Mouse (Mus musculus): ENCODE measurements around the gene Zfhx3.

Gene Zfhx3

GRCm38 (mm10) chr8:108923161-108923560, 980.7 kb downstream of the Zfhx3 start:
- DNase-seq (ENCODE audit: low read depth, low spot score) = no peak

DNA sequence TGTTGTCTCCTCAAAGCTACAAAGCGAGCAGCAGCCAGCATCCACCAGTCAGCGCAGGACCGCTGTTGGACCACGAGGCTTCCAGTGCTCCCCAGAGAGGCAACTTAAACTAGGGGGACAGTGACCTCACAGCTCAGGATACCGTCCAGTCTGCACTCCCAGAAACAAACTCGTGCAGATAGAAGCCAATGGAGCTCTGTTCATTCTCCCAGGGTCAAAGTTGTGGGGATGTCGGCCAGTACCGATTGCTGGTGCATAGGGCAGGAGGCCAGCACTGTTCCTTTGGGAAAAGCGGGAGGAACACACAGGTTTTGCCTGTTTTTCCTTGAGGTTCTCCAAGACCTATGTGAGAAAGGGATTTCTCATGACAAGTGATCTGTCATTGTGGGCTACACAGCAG, 982.1 kb downstream of the Zfhx3 start:
- DNase-seq (ENCODE audit: low read depth, low spot score) = no peak

DNA sequence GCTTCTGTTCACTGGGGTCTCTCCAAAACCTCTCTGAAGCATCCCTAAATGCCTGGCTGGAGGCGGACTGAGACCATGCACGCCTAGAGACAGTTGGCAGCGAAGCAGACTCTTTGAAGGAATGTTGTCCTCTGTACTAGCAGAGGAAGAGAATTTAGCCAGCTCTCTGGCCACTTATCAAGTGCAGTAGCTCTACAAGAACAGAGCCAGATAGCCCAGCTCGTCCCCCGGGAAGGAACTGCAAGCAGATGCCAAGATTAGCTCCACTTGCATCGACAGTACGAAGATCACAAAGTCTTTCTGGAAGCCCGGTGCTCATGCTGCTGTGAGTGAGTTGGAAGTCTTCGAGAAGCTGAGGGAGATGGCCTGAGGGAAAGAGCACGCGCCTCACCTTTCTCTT, 983.7 kb downstream of the Zfhx3 start:
- DNase-seq (ENCODE audit: low read depth, low spot score) = no peak

DNA sequence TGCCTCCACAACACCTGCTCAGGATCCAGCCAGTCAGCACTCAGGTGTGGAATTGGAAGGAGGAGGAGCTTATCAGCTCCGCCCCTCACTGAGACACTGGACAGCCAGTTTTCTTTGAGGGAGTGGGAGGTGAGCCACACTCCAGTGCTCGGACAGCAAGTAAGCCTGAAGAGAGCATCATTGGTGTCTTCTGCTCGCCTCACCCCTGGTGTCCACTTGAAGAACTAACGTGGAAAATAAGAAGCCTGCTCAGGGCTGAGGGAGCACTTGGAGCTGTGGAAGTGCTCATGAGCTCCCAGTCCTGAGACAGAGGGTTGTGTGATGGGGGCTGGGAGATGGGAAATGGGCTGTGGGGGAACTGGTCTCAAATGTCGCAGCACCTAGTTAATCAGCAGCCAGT, 988.2 kb downstream of the Zfhx3 start:
- no peak for DNase-seq (ENCODE audit: low read depth, low spot score)

DNA sequence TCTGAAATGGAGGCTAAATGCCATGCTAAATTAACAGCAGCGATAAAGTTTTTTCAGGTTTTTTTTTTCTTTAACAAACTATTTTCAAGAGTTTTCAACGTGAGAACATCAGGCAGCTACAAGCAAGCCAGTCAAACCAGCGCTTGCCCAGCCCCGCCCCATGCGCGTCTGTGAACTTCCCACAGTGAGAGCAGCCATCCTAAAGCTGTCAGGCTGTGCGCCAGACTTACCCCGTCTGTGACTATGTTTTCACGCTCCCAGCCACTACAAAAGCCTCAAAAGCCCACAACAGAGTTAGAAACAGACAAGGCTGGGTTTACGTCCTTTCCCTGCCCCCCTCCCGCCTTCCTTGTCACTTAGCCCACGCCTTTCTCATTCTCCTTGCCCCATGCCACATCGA, 989.4 kb downstream of the Zfhx3 start:
- DNase-seq (ENCODE audit: low read depth, low spot score) = no peak

- no peak for DNase-seq (ENCODE audit: low read depth, low spot score)
Measured at GRCm38 (mm10) chr8:108932729-108933128, 990.3 kb downstream of the Zfhx3 start.

GRCm38 (mm10) chr8:108935834-108936694, 993.6 kb downstream of the Zfhx3 start:
- no peak for DNase-seq (ENCODE audit: low read depth, low spot score)

GRCm38 (mm10) chr8:108936695-108937448, 994.4 kb downstream of the Zfhx3 start:
- DNase-seq (ENCODE audit: low read depth, low spot score) = no peak

GRCm38 (mm10) chr8:108937904-108938455, 995.5 kb downstream of the Zfhx3 start:
- no peak for DNase-seq (ENCODE audit: low read depth, low spot score)

DNA sequence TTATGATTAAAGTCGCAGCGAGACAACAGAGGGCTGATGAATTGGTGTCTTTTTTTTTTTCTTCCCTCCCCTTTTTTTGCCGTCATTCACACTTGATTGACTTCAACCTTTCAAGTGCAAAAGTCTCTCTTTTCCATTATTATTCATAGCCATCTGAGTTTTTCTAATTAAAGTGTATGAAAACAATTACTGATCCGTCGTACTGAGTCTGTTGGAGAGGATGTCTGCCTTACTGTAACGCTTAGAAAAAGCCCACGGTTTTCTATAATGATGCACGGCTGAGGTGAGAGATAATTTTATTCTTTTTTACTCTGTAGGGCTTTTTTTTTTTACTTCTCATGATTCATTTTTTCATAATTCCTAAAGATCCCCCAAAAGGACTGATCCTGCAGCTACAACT, 1000.2 kb downstream of the Zfhx3 start:
- DNase-seq (ENCODE audit: low read depth, low spot score) = no peak

- DNase-seq (ENCODE audit: low read depth, low spot score) = no peak
Measured at GRCm38 (mm10) chr8:108943132-108943531, 1000.7 kb downstream of the Zfhx3 start.

- no peak for DNase-seq (ENCODE audit: low read depth, low spot score)
Measured at GRCm38 (mm10) chr8:108944312-108944711, 1001.9 kb downstream of the Zfhx3 start.

GRCm38 (mm10) chr8:108950311-108950710, 1007.9 kb downstream of the Zfhx3 start:
- DNase-seq (ENCODE audit: low read depth, low spot score) = no peak

DNA sequence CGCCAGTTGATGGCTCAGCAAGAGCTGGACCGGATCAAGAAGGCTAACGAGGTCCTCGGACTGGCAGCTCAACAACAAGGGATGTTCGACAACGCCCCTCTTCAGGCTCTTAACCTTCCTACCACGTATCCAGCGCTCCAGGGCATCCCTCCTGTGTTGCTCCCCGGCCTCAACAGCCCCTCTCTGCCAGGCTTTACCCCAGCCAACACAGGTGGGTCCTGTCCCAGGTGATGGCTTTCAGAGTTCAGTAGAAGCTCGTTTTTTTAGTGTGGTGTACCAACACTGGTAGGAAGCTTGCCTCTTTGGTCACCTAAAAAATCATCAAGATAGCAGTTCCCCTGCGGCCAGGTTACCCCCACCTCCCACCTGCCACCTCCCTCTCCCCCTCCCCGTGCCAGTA, 1009.1 kb downstream of the Zfhx3 start:
- no peak for DNase-seq (ENCODE audit: low read depth, low spot score)

- DNase-seq (ENCODE audit: low read depth, low spot score) = no peak
Measured at GRCm38 (mm10) chr8:108956416-108956815, 1014.0 kb downstream of the Zfhx3 start.

DNA sequence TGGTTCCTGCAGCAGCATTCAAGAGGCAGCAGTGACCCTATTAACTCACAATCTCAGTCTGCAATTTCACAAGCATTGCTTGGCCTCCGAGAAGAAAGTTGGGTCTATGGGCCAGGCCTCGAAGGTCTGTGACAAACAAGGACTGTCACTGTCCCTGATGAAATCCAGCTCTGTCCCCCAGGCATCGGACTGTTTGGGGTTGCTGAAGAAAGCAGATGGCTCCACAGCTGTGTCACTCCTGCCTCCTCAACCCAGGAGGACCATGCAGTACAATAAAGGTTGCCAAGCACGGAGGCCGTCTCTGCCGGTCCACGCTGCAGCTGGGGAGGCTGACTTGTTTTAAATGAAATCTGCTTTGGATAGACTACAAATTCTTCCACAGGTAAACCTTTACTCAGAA, 1020.1 kb downstream of the Zfhx3 start:
- DNase-seq (ENCODE audit: low read depth, low spot score) = no peak

DNA sequence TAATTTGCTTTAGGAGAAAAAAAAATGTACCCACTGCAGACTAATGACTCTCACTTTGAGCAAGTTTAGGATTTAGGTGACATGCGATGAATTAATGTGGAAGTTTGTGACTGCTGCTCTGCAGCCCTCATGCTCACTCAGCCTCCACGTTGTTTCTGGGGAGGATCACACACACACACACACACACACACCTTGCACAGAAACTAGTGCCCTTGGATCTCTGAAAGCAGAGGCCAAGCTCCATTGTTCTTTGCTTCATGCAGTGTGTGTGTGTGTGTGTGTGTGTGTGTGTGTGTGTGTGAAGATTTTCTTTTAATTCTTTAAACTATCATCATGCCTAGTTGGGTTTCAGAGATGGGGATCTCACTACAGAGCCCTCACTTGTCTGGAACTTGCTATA, 1020.7 kb downstream of the Zfhx3 start:
- DNase-seq (ENCODE audit: low read depth, low spot score) = no peak

DNA sequence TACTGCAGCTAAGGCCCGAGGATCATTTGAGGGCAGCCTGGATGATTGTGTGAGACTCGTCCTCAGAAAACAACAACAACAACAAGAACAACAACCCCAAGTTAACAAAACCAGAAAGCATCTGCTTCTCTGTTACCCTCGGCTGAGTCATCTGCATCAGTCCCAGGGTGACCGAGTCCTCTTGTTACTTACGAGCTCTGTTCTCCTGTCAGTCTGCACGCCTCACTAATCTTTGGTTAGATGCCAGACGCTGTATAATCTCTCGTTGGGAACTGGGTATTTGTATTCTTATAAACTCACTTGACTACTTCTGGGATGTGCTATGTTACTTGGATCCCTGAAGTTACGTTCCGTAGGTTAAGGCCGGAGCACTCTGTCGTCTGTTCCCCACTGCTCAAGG, 1023.6 kb downstream of the Zfhx3 start:
- no peak for DNase-seq (ENCODE audit: low read depth, low spot score)

GRCm38 (mm10) chr8:108973639-108974325, 1031.3 kb downstream of the Zfhx3 start:
- no peak for DNase-seq (ENCODE audit: low read depth, low spot score)

GRCm38 (mm10) chr8:108977693-108978361, 1035.4 kb downstream of the Zfhx3 start:
- no peak for DNase-seq (ENCODE audit: low read depth, low spot score)

DNA sequence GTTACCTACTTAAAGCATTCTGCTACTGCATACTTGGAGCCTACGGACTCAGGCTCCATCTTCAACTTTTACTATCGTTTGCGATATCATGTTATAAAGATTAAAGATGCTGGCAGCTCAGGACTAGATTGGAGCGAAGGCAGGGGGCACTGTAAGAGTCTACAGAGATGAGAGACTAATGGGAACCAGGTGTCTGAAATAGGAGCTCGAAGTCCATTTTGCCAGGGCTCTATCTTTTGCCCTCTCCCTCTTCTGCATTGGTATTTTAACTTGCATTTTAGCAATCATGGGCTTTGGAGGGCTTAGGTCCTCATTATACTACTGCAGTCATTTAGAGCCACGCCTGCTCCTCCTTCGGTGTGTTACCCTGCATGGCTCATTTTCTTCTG, 1035.9 kb downstream of the Zfhx3 start:
- no peak for DNase-seq (ENCODE audit: low read depth, low spot score)

GRCm38 (mm10) chr8:108984904-108985303, 1042.5 kb downstream of the Zfhx3 start:
- DNase-seq (ENCODE audit: low read depth, low spot score) = no peak

All from WW6 (cell line).